Mouse (Mus musculus): Measurements from ENCODE around the gene Elovl5. TPM values are rescaled to one million over a fixed set of nuclear protein-coding genes. Genes with fewer than 3 reads are reported as not detected.

Elovl5 gene
- total RNA-seq (2022): 10 to 100 TPM; 68.4 to 86.2 (median 76.6) TPM

GRCm38 (mm10) chr9:77917074-77917621 is at the start of gene Elovl5:
Gene Elovl5 (plus strand): TSS chr9:77917364.
- peak; percentile 95 to 96 for DNase-seq (ENCODE audit: low spot score in 2 of 2)

- DNase-seq (ENCODE audit: low spot score in 2 of 2): no peak
Measured at GRCm38 (mm10) chr9:77891501-77891900, 25.7 kb upstream of the Elovl5 start.

GRCm38 (mm10) chr9:77898551-77898950 is 18.6 kb upstream of the Elovl5 start:
- DNase-seq (ENCODE audit: low spot score in 2 of 2): no peak

GRCm38 (mm10) chr9:77904133-77904532 is 13.0 kb upstream of the Elovl5 start:
- DNase-seq (ENCODE audit: low spot score in 2 of 2): no peak

- DNase-seq (ENCODE audit: low spot score in 2 of 2): no peak
Measured at GRCm38 (mm10) chr9:77909572-77910269, 7.4 kb upstream of the Elovl5 start.

GRCm38 (mm10) chr9:77910270-77911240 is 6.6 kb upstream of the Elovl5 start:
- DNase-seq (ENCODE audit: low spot score in 2 of 2): peak; percentile 65 to 85

- DNase-seq (ENCODE audit: low spot score in 2 of 2): no peak
Measured at GRCm38 (mm10) chr9:77911508-77912229, 5.5 kb upstream of the Elovl5 start.

- DNase-seq (ENCODE audit: low spot score in 2 of 2): no peak
Measured at GRCm38 (mm10) chr9:77912246-77912645, 4.9 kb upstream of the Elovl5 start.

GRCm38 (mm10) chr9:77914616-77915015 is 2.5 kb upstream of the Elovl5 start:
- DNase-seq (ENCODE audit: low spot score in 2 of 2): no peak

GRCm38 (mm10) chr9:77915791-77916190 is 1.4 kb upstream of the Elovl5 start:
- DNase-seq (ENCODE audit: low spot score in 2 of 2): no peak

GRCm38 (mm10) chr9:77917622-77918131 is 513 bp downstream of the Elovl5 start:
- no peak for DNase-seq (ENCODE audit: low spot score in 2 of 2)

- DNase-seq (ENCODE audit: low spot score in 2 of 2): no peak
Measured at GRCm38 (mm10) chr9:77918211-77918610, 1.0 kb downstream of the Elovl5 start.

- DNase-seq (ENCODE audit: low spot score in 2 of 2): peak in 1 of 2 experiments; percentile 2
Measured at GRCm38 (mm10) chr9:77918961-77919670, 2.0 kb downstream of the Elovl5 start.

GRCm38 (mm10) chr9:77920481-77920880 is 3.3 kb downstream of the Elovl5 start:
- DNase-seq (ENCODE audit: low spot score in 2 of 2): no peak

GRCm38 (mm10) chr9:77921366-77922260 is 4.4 kb downstream of the Elovl5 start:
- DNase-seq (ENCODE audit: low spot score in 2 of 2): no peak

- no peak for DNase-seq (ENCODE audit: low spot score in 2 of 2)
Measured at GRCm38 (mm10) chr9:77923774-77924173, 6.6 kb downstream of the Elovl5 start.

GRCm38 (mm10) chr9:77924199-77924598 is 7.0 kb downstream of the Elovl5 start:
- no peak for DNase-seq (ENCODE audit: low spot score in 2 of 2)

- no peak for DNase-seq (ENCODE audit: low spot score in 2 of 2)
Measured at GRCm38 (mm10) chr9:77926151-77926550, 9.0 kb downstream of the Elovl5 start.

- DNase-seq (ENCODE audit: low spot score in 2 of 2): no peak
Measured at GRCm38 (mm10) chr9:77926911-77927310, 9.7 kb downstream of the Elovl5 start.
